Mouse (Mus musculus): Measurements from ENCODE around the gene Rbm10. TPM values are rescaled to one million over a fixed set of nuclear protein-coding genes. Genes with fewer than 3 reads are reported as not detected.
A peak's percentile ranks its signal among the peaks of the same experiment; 100 is the strongest.

Gene Rbm10
- polyA plus RNA-seq, 1 experiment from 2014 or later = 27.2 TPM

DNA sequence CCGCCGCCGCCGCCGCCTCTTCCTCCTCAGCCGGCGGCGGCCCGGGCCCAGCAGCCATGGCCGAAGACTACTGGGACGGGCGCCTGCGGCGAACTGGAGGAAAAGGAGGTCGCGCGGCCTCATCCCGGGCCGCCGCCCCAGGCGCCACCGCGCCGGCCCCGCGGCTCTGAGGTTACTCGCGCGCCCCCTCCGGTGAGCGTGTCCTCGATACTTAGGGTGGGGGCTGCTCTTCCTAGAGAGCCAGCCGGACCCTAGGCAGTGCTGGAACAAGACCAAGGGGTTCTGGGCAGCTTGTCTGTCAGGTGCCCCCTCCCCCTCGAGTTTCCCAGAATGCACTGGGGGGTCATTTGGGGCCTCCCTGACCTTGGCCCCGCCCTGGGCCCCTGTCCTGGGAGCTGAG lies 71.3 kb downstream of the Rbm10 start:
- peak overlapping the region; percentile 73 for H3K9ac ChIP-seq (replicated peaks; ENCODE audit: low read depth)
- H3K36me3 ChIP-seq (ENCODE audit: insufficient read depth, low read length) = no peaks in the 10 kb centered on the region
- no peaks in the 10 kb centered on the region for H3K4me1 ChIP-seq (ENCODE audit: insufficient read depth, low read depth, low read length)
- peak overlapping the region; percentile 67 for H3K4me3 ChIP-seq (ENCODE audit: low read depth, low read length)
- WGBS = 5% methylated on average over 3 of the region's 35 CpGs
- no peaks in the 10 kb centered on the region for H3K27me3 ChIP-seq (replicated peaks; ENCODE audit: insufficient read depth, low read length)
- peak; percentile 27 for ATAC-seq
- TF ChIP-seq EP300 (IDR thresholded peaks at IDR 0.05) (no peak), CTCF (IDR thresholded peaks at IDR 0.05) (peak; percentile 38)
- peak overlapping the region; percentile 51 for H3K4me2 ChIP-seq (replicated peaks; ENCODE audit: low read depth, low read length)
- peak overlapping the region; percentile 96 for H3K27ac ChIP-seq (ENCODE audit: low read length)
- DNase-seq (ENCODE audit: low spot score) = peak; percentile 66
- no peaks in the 10 kb centered on the region for H3K9me3 ChIP-seq (ENCODE audit: low read length)

DNA sequence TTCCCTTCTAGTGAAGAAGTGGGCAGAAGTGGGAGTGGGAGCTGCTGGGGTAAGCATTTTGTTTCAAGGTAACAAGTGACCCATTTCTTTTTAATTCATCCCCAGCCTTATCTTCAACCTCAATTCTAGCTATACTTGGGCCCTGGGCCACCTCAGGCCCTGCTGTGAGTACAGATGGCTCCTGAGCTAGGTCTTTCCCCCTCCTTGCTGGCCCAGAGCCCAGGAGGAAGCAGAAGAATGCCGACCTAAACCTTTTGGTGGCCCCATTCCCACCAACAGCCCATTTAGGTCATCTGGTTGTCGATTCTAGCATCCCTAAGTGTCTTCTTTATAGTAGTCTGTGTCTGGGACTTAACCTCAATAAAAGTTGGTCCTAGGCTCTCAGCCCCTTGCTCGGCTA lies 74.3 kb downstream of the Rbm10 start:
- WGBS = 45% methylated on average over 3 of the region's 3 CpGs
- no peak overlapping the region for H3K9ac ChIP-seq (replicated peaks; ENCODE audit: low read depth)

DNA sequence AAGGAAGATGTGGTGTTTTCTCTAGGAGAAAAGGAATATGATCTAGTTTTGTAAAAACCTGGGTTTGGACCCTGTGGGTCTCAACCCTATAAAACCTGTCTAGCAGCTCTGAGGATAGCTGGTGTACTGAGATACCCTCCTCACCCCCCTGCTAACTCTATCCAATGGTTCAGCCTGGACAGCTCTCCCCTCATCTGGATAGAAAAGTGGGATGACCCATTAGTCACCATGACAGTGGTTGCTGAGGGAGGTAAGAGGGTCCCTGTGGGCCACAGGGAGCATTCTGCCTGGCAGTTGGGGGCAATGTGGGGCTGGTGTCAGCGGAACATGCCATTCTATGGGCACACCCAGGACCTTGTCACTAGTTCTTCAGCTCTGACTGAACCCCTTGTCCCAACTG lies 75.3 kb downstream of the Rbm10 start:
- Histone ChIP-seq H3K9me3 (ENCODE audit: low read length) (no peaks in the 10 kb centered on the region), H3K27ac (ENCODE audit: low read length) (no peak overlapping the region), H3K9ac (replicated peaks; ENCODE audit: low read depth) (no peak overlapping the region), H3K4me2 (replicated peaks; ENCODE audit: low read depth, low read length) (no peak overlapping the region), H3K27me3 (replicated peaks; ENCODE audit: insufficient read depth, low read length) (no peaks in the 10 kb centered on the region), H3K4me1 (ENCODE audit: insufficient read depth, low read depth, low read length) (no peaks in the 10 kb centered on the region), H3K36me3 (ENCODE audit: insufficient read depth, low read length) (peaks cover 3% of the 10 kb centered on the region; the same call in 1 of the 2 replicates), H3K4me3 (ENCODE audit: low read depth, low read length) (no peak overlapping the region)
- TF ChIP-seq CTCF (IDR thresholded peaks at IDR 0.05) (no peak), EP300 (IDR thresholded peaks at IDR 0.05) (no peak)
- ATAC-seq = no peak
- WGBS = 67% methylated on average over 1 of the region's 1 CpGs
- no peak for DNase-seq (ENCODE audit: low spot score)

More for the DNA sequence above, 74.3 kb downstream of the Rbm10 start:
- DNase-seq (ENCODE audit: low spot score) (no peak), ATAC-seq (no peak)
- no peaks in the 10 kb centered on the region for H3K9me3 ChIP-seq (ENCODE audit: low read length)
- H3K27me3 ChIP-seq (replicated peaks; ENCODE audit: insufficient read depth, low read length) = no peaks in the 10 kb centered on the region
- no peaks in the 10 kb centered on the region for H3K4me1 ChIP-seq (ENCODE audit: insufficient read depth, low read depth, low read length)
- no peak overlapping the region for H3K4me3 ChIP-seq (ENCODE audit: low read depth, low read length)
- TF ChIP-seq CTCF (IDR thresholded peaks at IDR 0.05) (no peak), EP300 (IDR thresholded peaks at IDR 0.05) (no peak)
- no peak overlapping the region for H3K27ac ChIP-seq (ENCODE audit: low read length)
- H3K36me3 ChIP-seq (ENCODE audit: insufficient read depth, low read length) = peaks cover 3% of the 10 kb centered on the region; the same call in 1 of the 2 replicates
- no peak overlapping the region for H3K4me2 ChIP-seq (replicated peaks; ENCODE audit: low read depth, low read length)

DNA sequence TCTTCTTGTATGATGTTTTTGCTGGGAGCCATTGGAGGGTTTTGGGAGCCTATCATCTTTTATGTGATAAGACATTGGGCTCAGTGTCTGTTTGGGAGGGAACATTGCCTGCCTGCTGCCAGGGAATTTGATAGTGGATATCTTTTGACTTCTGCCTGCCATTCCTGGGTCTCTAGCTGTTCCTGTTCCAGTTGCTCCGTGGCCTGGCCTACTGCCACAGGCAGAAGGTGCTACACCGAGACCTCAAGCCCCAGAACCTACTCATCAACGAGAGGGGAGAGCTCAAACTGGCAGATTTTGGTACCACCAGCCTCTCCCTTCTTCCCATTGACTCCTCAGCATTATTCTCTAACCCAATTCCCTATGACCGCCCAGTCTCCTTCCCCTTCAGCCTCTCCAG lies 78.5 kb downstream of the Rbm10 start:
- Histone ChIP-seq H3K36me3 (ENCODE audit: insufficient read depth, low read length) (peaks cover 3% of the 10 kb centered on the region; the same call in 1 of the 2 replicates), H3K4me1 (ENCODE audit: insufficient read depth, low read depth, low read length) (no peaks in the 10 kb centered on the region), H3K9me3 (ENCODE audit: low read length) (no peaks in the 10 kb centered on the region), H3K27me3 (replicated peaks; ENCODE audit: insufficient read depth, low read length) (no peaks in the 10 kb centered on the region), H3K9ac (replicated peaks; ENCODE audit: low read depth) (no peak overlapping the region), H3K27ac (ENCODE audit: low read length) (no peak overlapping the region), H3K4me2 (replicated peaks; ENCODE audit: low read depth, low read length) (no peak overlapping the region), H3K4me3 (ENCODE audit: low read depth, low read length) (no peak overlapping the region)
- TF ChIP-seq CTCF (IDR thresholded peaks at IDR 0.05) (no peak), EP300 (IDR thresholded peaks at IDR 0.05) (no peak)
- ATAC-seq (no peak), DNase-seq (ENCODE audit: low spot score) (no peak)
- 84% methylated on average over 4 of the region's 4 CpGs for WGBS

Other genes with a start within 250 kb of the Rbm10 start
- gene Jade3, start 191.8 kb upstream of the Rbm10 start, polyA plus RNA-seq (2015; fragmentation: Nextera tagmentation; extraction: Ambion mirVana) = 6.2 and 6.3 TPM in 2 replicates
- gene Rgn, start 67.7 kb upstream of the Rbm10 start, polyA plus RNA-seq (2015; fragmentation: Nextera tagmentation; extraction: Ambion mirVana) = 2.3 and 2.7 TPM in 2 replicates
- 266 and 277 TPM in 2 replicates for gene Ndufb11, start 116 bp downstream of the Rbm10 start, polyA plus RNA-seq (2015; fragmentation: Nextera tagmentation; extraction: Ambion mirVana)
- gene Uba1, start 40.8 kb downstream of the Rbm10 start, polyA plus RNA-seq (2015; fragmentation: Nextera tagmentation; extraction: Ambion mirVana) = 78.4 and 83.5 TPM in 2 replicates
- 58.1 and 60.3 TPM in 2 replicates for gene Cdk16, start 70.5 kb downstream of the Rbm10 start, polyA plus RNA-seq (2015; fragmentation: Nextera tagmentation; extraction: Ambion mirVana)
- 6.5 and 6.6 TPM in 2 replicates for gene Usp11, start 86.4 kb downstream of the Rbm10 start, polyA plus RNA-seq (2015; fragmentation: Nextera tagmentation; extraction: Ambion mirVana)
- gene Araf, start 180.3 kb downstream of the Rbm10 start, polyA plus RNA-seq (2015; fragmentation: Nextera tagmentation; extraction: Ambion mirVana) = 73.8 and 74.4 TPM in 2 replicates

Data from lung, postnatal 0 days (tissue).